Mouse (Mus musculus) MEL (cell line): ENCODE results near the gene Hmgcr. TPM values are rescaled to one million over a fixed set of nuclear protein-coding genes. Genes with fewer than 3 reads are reported as not detected.

ENCODE experiments used
- DNase-seq: peaks from one replicate; pipeline ENCODE4 v3.0.0; 2011; ENCODE audit warnings: low read depth, low spot score
- H3K27ac ChIP-seq: 2 replicates; pipeline ENCODE4 v1.5.1; 2012; ENCODE audit warnings: low read depth, mild to moderate bottlenecking, control low read depth, low read length, moderate library complexity; ENCODE audit not compliant: control insufficient read depth
- H3K27me3 ChIP-seq, 2 experiments: fragments of 150-350 bp in 1 of 2; sonication (generic) in 1 of 2; 2 replicates each; pipeline ENCODE4 v1.6.1; 2012; ENCODE audit warnings: low read length in 2 of 2, mild to moderate bottlenecking in 2 of 2, improper control_type of control experiment in 1 of 2, moderate library complexity in 1 of 2; ENCODE audit not compliant: insufficient read depth in 2 of 2, control insufficient read depth in 1 of 2
- H3K36me3 ChIP-seq, 2 experiments: 2 replicates each; pipeline ENCODE4 v1.6.1; 2012 to 2014; ENCODE audit warnings: low read length in 2 of 2, improper control_type of control experiment in 1 of 2, inconsistent platforms in 1 of 2, mild to moderate bottlenecking in 1 of 2; ENCODE audit not compliant: insufficient read depth in 2 of 2, control insufficient read depth in 1 of 2
- H3K4me1 ChIP-seq, 2 experiments: fragments of 150-350 bp in 1 of 2; sonication (generic) in 1 of 2; 2 replicates each; pipeline ENCODE4 v1.6.1; 2012; ENCODE audit warnings: low read length in 2 of 2, improper control_type of control experiment in 1 of 2, mild to moderate bottlenecking in 1 of 2; ENCODE audit not compliant: insufficient read depth in 2 of 2, control insufficient read depth in 1 of 2
- H3K4me3 ChIP-seq, 2 experiments: fragments of 150-350 bp in 1 of 2; sonication (generic) in 1 of 2; 2 replicates each; pipeline ENCODE4 v1.5.1; 2012; ENCODE audit warnings: low read depth in 2 of 2, low read length in 2 of 2, mild to moderate bottlenecking in 2 of 2, moderate library complexity in 2 of 2, control low read depth in 1 of 2, improper control_type of control experiment in 1 of 2; ENCODE audit not compliant: control insufficient read depth in 1 of 2, insufficient read depth in 1 of 2
- H3K79me2 ChIP-seq: 2 replicates; pipeline ENCODE4 v1.6.1; 2012; ENCODE audit warnings: mild to moderate bottlenecking, low read length, moderate library complexity; ENCODE audit not compliant: control insufficient read depth, poor library complexity, insufficient read depth
- H3K9ac ChIP-seq: 2 replicates; pipeline ENCODE4 v1.6.1; 2012; ENCODE audit warnings: low read depth, mild to moderate bottlenecking, control low read depth, low read length, moderate library complexity; ENCODE audit not compliant: control insufficient read depth, poor library complexity, severe bottlenecking
- H3K9me3 ChIP-seq: fragments of 150-350 bp; sonication (generic); replicated peaks from 2 replicates; pipeline ENCODE4 v1.6.1; 2012; ENCODE audit warnings: mild to moderate bottlenecking, low read length, improper control_type of control experiment, moderate library complexity; ENCODE audit not compliant: insufficient read depth
- CHD2 ChIP-seq: IDR thresholded peaks from 2 replicates; pipeline ENCODE4 v1.6.1; 2011; ENCODE audit warnings: low read length, improper control_type of control experiment
- E2F4 ChIP-seq: IDR thresholded peaks from 2 replicates; pipeline ENCODE4 v1.6.1; 2011; ENCODE audit warnings: low read depth, low read length, improper control_type of control experiment, borderline replicate concordance
- ELF1 ChIP-seq: IDR thresholded peaks from 2 replicates; pipeline ENCODE4 v1.6.1; 2014; ENCODE audit warnings: low read depth, mild to moderate bottlenecking, inconsistent platforms, low read length, improper control_type of control experiment, moderate library complexity
- HCFC1 ChIP-seq: IDR thresholded peaks from 2 replicates; pipeline ENCODE4 v1.6.1; 2012; ENCODE audit warnings: low read depth, mild to moderate bottlenecking, inconsistent platforms, low read length, improper control_type of control experiment, moderate library complexity
- MXI1 ChIP-seq: IDR thresholded peaks from 2 replicates; pipeline ENCODE4 v1.6.1; 2011; ENCODE audit warnings: mild to moderate bottlenecking, low read depth, low read length, improper control_type of control experiment
- MYB ChIP-seq: IDR thresholded peaks from 2 replicates; pipeline ENCODE4 v1.6.1; 2011; ENCODE audit warnings: mild to moderate bottlenecking, low read depth, low read length, improper control_type of control experiment
- NELFE ChIP-seq: IDR thresholded peaks from 2 replicates; pipeline ENCODE4 v1.6.1; 2011; ENCODE audit warnings: low read depth, low read length, improper control_type of control experiment
- NRF1 ChIP-seq: IDR thresholded peaks from 2 replicates; pipeline ENCODE4 v1.6.1; 2014; ENCODE audit warnings: low read depth, mild to moderate bottlenecking, inconsistent platforms, low read length, improper control_type of control experiment, moderate library complexity; ENCODE audit not compliant: poor library complexity, insufficient read depth, severe bottlenecking
- POLR2A ChIP-seq, 2 experiments: IDR thresholded peaks; 2 replicates each; pipeline ENCODE4 v1.6.1; 2011 to 2012; ENCODE audit warnings: low read length in 2 of 2, mild to moderate bottlenecking in 2 of 2, control low read depth in 1 of 2, improper control_type of control experiment in 1 of 2, low read depth in 1 of 2, moderate library complexity in 1 of 2; ENCODE audit not compliant: control insufficient read depth in 1 of 2, insufficient read depth in 1 of 2, poor library complexity in 1 of 2
- POLR2AphosphoS2 ChIP-seq: IDR thresholded peaks from 2 replicates; pipeline ENCODE4 v1.6.1; 2011; ENCODE audit warnings: low read length, improper control_type of control experiment
- SIN3A ChIP-seq: IDR thresholded peaks from 2 replicates; pipeline ENCODE4 v1.6.1; 2012; ENCODE audit warnings: low read length, improper control_type of control experiment, inconsistent platforms
- TBP ChIP-seq: IDR thresholded peaks from 2 replicates; pipeline ENCODE4 v1.8.0; 2011; ENCODE audit warnings: low read depth, low read length, improper control_type of control experiment
- TCF12 ChIP-seq: IDR thresholded peaks from 2 replicates; pipeline ENCODE4 v1.6.1; 2014; ENCODE audit warnings: low read depth, mild to moderate bottlenecking, inconsistent platforms, low read length, improper control_type of control experiment, moderate library complexity
- ZC3H11A ChIP-seq: IDR thresholded peaks from 2 replicates; pipeline ENCODE4 v1.6.1; 2012; ENCODE audit warnings: low read depth, mild to moderate bottlenecking, inconsistent platforms, low read length, improper control_type of control experiment
- ZMIZ1 ChIP-seq: IDR thresholded peaks from 2 replicates; pipeline ENCODE4 v1.6.1; 2012; ENCODE audit warnings: low read depth, mild to moderate bottlenecking, inconsistent platforms, low read length, improper control_type of control experiment, moderate library complexity
- ZNF384 ChIP-seq: IDR thresholded peaks from 2 replicates; pipeline ENCODE4 v1.6.1; 2012; ENCODE audit warnings: low read depth, mild to moderate bottlenecking, inconsistent platforms, low read length, improper control_type of control experiment
- polyA plus RNA-seq, 2 experiments: library from polyadenylated mRNA; stranded (reverse) in 1 of 2; unstranded in 1 of 2; fragments of >175 nt in 1 of 2; fragments of >200 nt in 1 of 2; gene quantifications; 2 replicates each; pipeline versions ENCODE4 v1.2.1 to v1.2.4; 2012; ENCODE audit warnings: low replicate concordance in 2 of 2, low read depth in 1 of 2; ENCODE audit not compliant: insufficient read length in 2 of 2, insufficient read depth in 1 of 2, missing spikeins in 1 of 2
- total RNA-seq: library from RNA; depleted of rRNA; stranded (reverse); fragments of 300-350 nt; gene quantifications from 2 replicates; pipeline ENCODE4 v1.2.3, GENCODE M21; 2012; rRNA removed

The Hmgcr gene
- total RNA-seq (52.5 and 54.1 TPM in 2 replicates), polyA plus RNA-seq (10 to 100 TPM in 1 of 2 experiments, not detected in 1; 69.8 TPM)

GRCm38 (mm10) chr13:96670406-96671077 lies at the start of gene Hmgcr:
Gene Hmgcr (minus strand): TSS chr13:96670936.
- TF ChIP-seq NRF1 (peak; percentile 67), ELF1 (peak; percentile 80), TCF12 (0 out of 2 replicates have a peak, but pooled peaks have one; percentile 39), ZC3H11A (no peak), NELFE (peak; percentile 76), ZMIZ1 (peak; percentile 77), TBP (peak; percentile 13; the same call in 1 of the 2 replicates), POLR2AphosphoS2 (peak; percentile 38; the same call in 1 of the 2 replicates), CHD2 (no peak), SIN3A (peak; percentile 78; the same call in 1 of the 2 replicates), HCFC1 (peak; percentile 82), POLR2A (IDR thresholded peaks at IDR 0.05; ENCODE audit: control insufficient read depth in 1 of 2, insufficient read depth in 1 of 2, low read depth in 1 of 2, low read length in 2 of 2, poor library complexity in 1 of 2) (peak; percentile 73 to 76; a peak in 3 of 4 replicates), MYB (0 out of 2 replicates have a peak, but pooled peaks have one; percentile 11), E2F4 (no peak)
- Histone ChIP-seq H3K4me3 (peak within 1 kb of the TSS; percentile 65 to 87), H3K4me1 (peaks cover 5 to 9% of the 10 kb centered on the region in 2 experiments), H3K36me3 (peaks cover 9 to 24% of the 10 kb centered on the region in 2 experiments), H3K27me3 (no peaks in the 10 kb centered on the region), H3K27ac (peak within 1 kb of the TSS; percentile 98), H3K9ac (peak within 1 kb of the TSS; percentile 80), H3K79me2 (peaks cover 31% of the 10 kb centered on the region), H3K9me3 (no peaks in the 10 kb centered on the region)
- peak; percentile 98 for DNase-seq

DNA sequence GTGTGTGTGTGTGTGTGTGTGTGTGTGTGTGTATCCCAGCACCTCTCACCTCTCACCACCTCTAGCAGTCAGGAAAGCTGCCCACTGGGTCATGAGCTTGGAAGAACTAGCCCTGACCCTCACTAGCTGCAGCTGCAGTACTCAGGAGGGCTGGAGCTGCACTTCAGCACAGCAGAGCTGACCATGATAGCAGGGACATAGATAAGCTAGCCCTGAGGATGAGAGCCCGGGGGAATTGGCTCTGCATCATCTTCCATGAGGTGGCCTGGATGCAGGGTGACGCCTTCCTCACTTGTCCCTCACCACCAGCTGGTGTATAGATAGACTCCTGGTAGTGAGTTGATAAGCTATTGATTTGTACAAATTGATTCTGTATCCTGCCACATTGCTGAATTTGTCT lies 49.3 kb upstream of the Hmgcr start:
- Histone ChIP-seq H3K4me1 (no peaks in the 10 kb centered on the region), H3K9me3 (peaks cover 4% of the 10 kb centered on the region; the same call in 1 of the 2 replicates), H3K9ac (no peak overlapping the region), H3K4me3 (no peak overlapping the region), H3K36me3 (no peaks in the 10 kb centered on the region), H3K27me3 (no peaks in the 10 kb centered on the region), H3K79me2 (no peaks in the 10 kb centered on the region), H3K27ac (no peak overlapping the region)
- DNase-seq, result no peak
- no peak for TF ChIP-seq ZNF384
- TF ChIP-seq MXI1, result no peak
